Mouse (Mus musculus) lung, embryonic 14.5 days (tissue): ENCODE data around the gene Gnptab. TPM values are rescaled to one million over a fixed set of nuclear protein-coding genes. Genes with fewer than 3 reads are reported as not detected.

Source experiments
- ATAC-seq: fragments of 200-750 bp; cut with Nextera tagmentation; 2 replicates; pipeline ENCODE4 v1.8.0; 2017; ENCODE audit warnings: mild to moderate bottlenecking, moderate TSS enrichment, moderate library complexity; ENCODE audit not compliant: insufficient read depth
- DNase-seq: peaks from one replicate; pipeline ENCODE4 v3.0.0-alpha.2; 2015
- H3K27ac ChIP-seq: fragments of 300-500 bp; sonication (generic); 2 replicates; pipeline ENCODE4 v1.5.1; 2014; ENCODE audit warnings: low read depth, mild to moderate bottlenecking, moderate library complexity
- H3K27me3 ChIP-seq: fragments of 300-500 bp; sonication (generic); 2 replicates; pipeline ENCODE4 v1.6.1; 2014; ENCODE audit warnings: low read length, control low read depth; ENCODE audit not compliant: insufficient read depth
- H3K36me3 ChIP-seq: fragments of 300-500 bp; sonication (generic); 2 replicates; pipeline ENCODE4 v1.6.1; 2014; ENCODE audit warnings: control low read depth; ENCODE audit not compliant: insufficient read depth
- H3K4me1 ChIP-seq: fragments of 300-500 bp; sonication (generic); 2 replicates; pipeline ENCODE4 v1.6.1; 2014; ENCODE audit warnings: antibody characterized with exemption, control low read depth; ENCODE audit not compliant: insufficient read depth
- H3K4me2 ChIP-seq: fragments of 300-500 bp; sonication (generic); 2 replicates; pipeline ENCODE4 v1.6.1; 2014; ENCODE audit warnings: mild to moderate bottlenecking
- H3K4me3 ChIP-seq: fragments of 300-500 bp; sonication (generic); 2 replicates; pipeline ENCODE4 v1.5.1; 2014; ENCODE audit warnings: low read depth, low read length
- H3K9ac ChIP-seq: fragments of 300-500 bp; sonication (generic); 2 replicates; pipeline ENCODE4 v1.6.1; 2014
- H3K9me3 ChIP-seq: fragments of 300-500 bp; sonication (generic); 2 replicates; pipeline ENCODE4 v1.6.1; 2016; ENCODE audit warnings: low read depth, low read length, control low read depth
- CTCF ChIP-seq: IDR thresholded peaks from 2 replicates; pipeline ENCODE4 v1.5.1; 2016; ENCODE audit warnings: antibody characterized with exemption, low read depth
- WGBS: fragments of 180-500 bp; shearing (Covaris S2); extraction: QIAGEN DNeasy Blood & Tissue Kit; methylation state at CpG from one replicate; pipeline ENCODE4 v1.1.7; 2014; 5-methylcytosine and 5-hydroxymethylcytosine counted together
- polyA plus RNA-seq: library from polyadenylated mRNA; unstranded; fragments of >200 nt; fragmentation: Nextera tagmentation; extraction: Ambion mirVana; gene quantifications from 2 replicates; pipeline ENCODE4 v1.2.1, GENCODE M21; 2014

The Gnptab gene
- polyA plus RNA-seq, 1 experiment from 2014 or later, result 19.8 TPM

- Histone ChIP-seq H3K27ac (no peak overlapping the region), H3K9me3 (no peaks in the 10 kb centered on the region), H3K9ac (no peak overlapping the region), H3K36me3 (no peaks in the 10 kb centered on the region), H3K4me2 (no peak overlapping the region), H3K27me3 (no peaks in the 10 kb centered on the region), H3K4me3 (no peak overlapping the region), H3K4me1 (no peaks in the 10 kb centered on the region)
- no peak for TF ChIP-seq CTCF
- 41% methylated on average over 5 of the region's 5 CpGs for WGBS
- no peak for ATAC-seq
- DNase-seq, result no peak
Observed at GRCm38 (mm10) chr10:88384081-88384480, 5.1 kb downstream of the Gnptab start.

GRCm38 (mm10) chr10:88385290-88385689 lies 6.4 kb downstream of the Gnptab start:
- Histone ChIP-seq H3K27ac (no peak overlapping the region), H3K27me3 (no peaks in the 10 kb centered on the region), H3K9me3 (no peaks in the 10 kb centered on the region), H3K9ac (no peak overlapping the region), H3K4me3 (no peak overlapping the region), H3K4me2 (no peak overlapping the region), H3K36me3 (no peaks in the 10 kb centered on the region), H3K4me1 (no peaks in the 10 kb centered on the region)
- ATAC-seq (no peak), DNase-seq (no peak)
- no peak for TF ChIP-seq CTCF
- WGBS, result 88% methylated on average over 11 of the region's 11 CpGs

DNA sequence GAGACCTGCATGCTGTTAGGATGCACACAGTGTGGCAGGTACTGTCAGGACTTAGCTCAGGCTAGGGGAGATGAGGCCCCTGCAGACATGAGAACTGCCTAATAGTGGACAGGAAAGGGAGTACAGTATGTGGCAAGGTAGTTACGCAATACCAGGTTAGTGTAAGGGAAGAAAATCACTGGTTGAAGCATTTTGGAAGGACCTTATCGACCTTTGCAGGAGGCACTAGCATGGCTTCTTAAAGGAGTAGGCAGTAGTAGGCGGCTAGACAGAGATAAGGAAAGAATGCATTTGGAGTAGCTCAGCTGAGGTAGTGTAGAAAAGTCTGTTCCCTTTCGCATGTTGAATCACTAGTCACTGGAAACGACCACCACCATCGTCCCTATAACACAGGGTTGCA lies 6.8 kb downstream of the Gnptab start:
- ATAC-seq (0 out of 2 replicates have a peak, but pooled peaks have one; percentile 29), DNase-seq (no peak)
- TF ChIP-seq CTCF, result no peak
- Histone ChIP-seq H3K9ac (no peak overlapping the region), H3K4me1 (no peaks in the 10 kb centered on the region), H3K4me2 (no peak overlapping the region), H3K36me3 (no peaks in the 10 kb centered on the region), H3K9me3 (no peaks in the 10 kb centered on the region), H3K27ac (no peak overlapping the region), H3K27me3 (no peaks in the 10 kb centered on the region), H3K4me3 (no peak overlapping the region)
- WGBS, result 42% methylated on average over 6 of the region's 6 CpGs

- Histone ChIP-seq H3K4me3 (no peak overlapping the region), H3K9ac (no peak overlapping the region), H3K4me1 (no peaks in the 10 kb centered on the region), H3K4me2 (no peak overlapping the region), H3K36me3 (no peaks in the 10 kb centered on the region), H3K9me3 (no peaks in the 10 kb centered on the region), H3K27ac (no peak overlapping the region), H3K27me3 (no peaks in the 10 kb centered on the region)
- WGBS, result 83% methylated on average over 6 of the region's 6 CpGs
- DNase-seq (no peak), ATAC-seq (no peak)
- no peak for TF ChIP-seq CTCF
Observed at GRCm38 (mm10) chr10:88386251-88386650, 7.3 kb downstream of the Gnptab start.

GRCm38 (mm10) chr10:88389576-88389975 lies 10.6 kb downstream of the Gnptab start:
- 15% methylated on average over 4 of the region's 4 CpGs for WGBS

DNA sequence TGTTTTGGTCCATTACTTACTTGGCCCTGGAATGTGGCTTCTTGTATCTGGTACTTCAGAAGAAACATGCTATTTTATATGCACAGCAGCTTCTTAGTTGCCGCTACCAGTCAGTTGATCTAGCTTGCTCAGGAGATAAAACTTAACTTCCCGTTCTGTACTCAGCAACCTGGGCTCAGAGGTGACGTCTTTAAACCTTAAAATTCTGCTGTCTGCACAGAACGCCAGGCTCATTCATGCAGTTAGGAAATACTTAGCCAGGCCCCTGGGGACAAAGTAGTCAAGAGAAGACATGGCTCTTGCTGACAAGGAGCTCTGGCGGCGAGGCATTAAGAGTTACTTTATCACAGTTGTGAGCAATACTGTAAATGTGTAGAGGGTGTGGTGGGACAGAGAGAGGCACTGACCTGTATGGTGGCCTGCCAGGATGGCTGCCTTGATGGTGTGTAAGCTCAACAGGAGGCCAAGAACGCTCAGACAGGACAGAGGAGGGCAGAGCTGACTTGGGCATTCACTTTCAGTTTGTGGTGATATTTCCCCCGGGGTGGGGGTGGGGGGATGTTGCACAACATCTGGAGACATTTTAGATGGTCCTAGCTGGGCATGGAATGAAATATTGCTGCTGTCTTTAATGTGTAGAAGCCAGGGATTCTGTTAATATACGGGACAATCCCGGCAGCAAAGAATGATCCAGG lies 11.3 kb downstream of the Gnptab start:
- Histone ChIP-seq H3K4me2 (no peak overlapping the region), H3K36me3 (no peaks in the 10 kb centered on the region), H3K9me3 (no peaks in the 10 kb centered on the region), H3K9ac (no peak overlapping the region), H3K27ac (no peak overlapping the region), H3K4me1 (no peaks in the 10 kb centered on the region), H3K4me3 (no peak overlapping the region), H3K27me3 (no peaks in the 10 kb centered on the region)
- WGBS, result 41% methylated on average over 10 of the region's 10 CpGs
- ATAC-seq, result peak; percentile 45; the same call in 1 of the 2 replicates
- DNase-seq, result no peak
- no peak for TF ChIP-seq CTCF

More at GRCm38 (mm10) chr10:88389576-88389975, 10.6 kb downstream of the Gnptab start:
- no peak overlapping the region for H3K4me2 ChIP-seq
- ATAC-seq (peak; percentile 53; the same call in 1 of the 2 replicates), DNase-seq (no peak)
- H3K4me3 ChIP-seq, result no peak overlapping the region
- no peaks in the 10 kb centered on the region for H3K27me3 ChIP-seq
- H3K9me3 ChIP-seq, result no peaks in the 10 kb centered on the region
- H3K4me1 ChIP-seq, result no peaks in the 10 kb centered on the region
- no peak overlapping the region for H3K9ac ChIP-seq
- no peak overlapping the region for H3K27ac ChIP-seq
- TF ChIP-seq CTCF, result no peak
- H3K36me3 ChIP-seq, result no peaks in the 10 kb centered on the region

GRCm38 (mm10) chr10:88391495-88391894 lies 12.6 kb downstream of the Gnptab start:
- DNase-seq (no peak), ATAC-seq (no peak)
- H3K4me3 ChIP-seq, result no peak overlapping the region
- no peak overlapping the region for H3K27ac ChIP-seq
- H3K27me3 ChIP-seq, result no peaks in the 10 kb centered on the region
- H3K9me3 ChIP-seq, result no peaks in the 10 kb centered on the region
- H3K4me2 ChIP-seq, result no peak overlapping the region
- H3K4me1 ChIP-seq, result no peaks in the 10 kb centered on the region
- no peaks in the 10 kb centered on the region for H3K36me3 ChIP-seq
- TF ChIP-seq CTCF, result no peak
- 86% methylated on average over 9 of the region's 9 CpGs for WGBS
- H3K9ac ChIP-seq, result no peak overlapping the region
